Mouse (Mus musculus) heart, adult 2 months (tissue): ENCODE measurements around the gene Ctf2.

Experiments used
- CTCF ChIP-seq: fragments of 200-600 bp; IDR thresholded peaks from 2 replicates; pipeline ENCODE4 v1.8.1; 2022; ENCODE audit warnings: antibody characterized with exemption, mild to moderate bottlenecking, moderate library complexity
- POLR2A ChIP-seq: fragments of 200-500 bp; IDR thresholded peaks from 2 replicates; pipeline ENCODE4 v1.6.1; 2011; ENCODE audit warnings: mild to moderate bottlenecking, low read depth, low read length, control low read depth; ENCODE audit not compliant: insufficient read depth

DNA sequence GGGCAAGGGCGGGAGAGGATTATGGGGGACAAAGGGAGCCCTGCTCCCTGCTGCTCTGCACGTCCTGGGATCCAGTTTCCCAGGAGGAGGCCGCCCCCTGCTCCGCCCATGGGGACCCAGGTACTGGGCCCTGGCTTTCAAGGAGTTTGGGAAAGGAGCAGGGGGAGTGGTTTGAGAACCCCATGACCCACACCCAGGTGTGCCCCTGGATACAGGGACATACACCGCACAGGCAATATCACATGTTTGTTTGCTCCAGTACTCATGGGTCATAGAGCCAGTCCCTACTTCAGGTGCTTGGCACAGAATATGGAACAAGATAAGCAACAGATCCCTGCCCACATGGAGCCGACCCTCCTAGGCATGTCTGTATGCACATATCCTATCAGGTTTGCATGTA lies 6.0 kb downstream of the Ctf2 start:
- TF ChIP-seq CTCF = no peak
- no peak for TF ChIP-seq POLR2A
